Mouse (Mus musculus) neural tube, embryonic 12.5 days (tissue): ENCODE data around the gene Ldhb. TPM values are rescaled to one million over a fixed set of nuclear protein-coding genes. Genes with fewer than 3 reads are reported as not detected.

ENCODE experiments used
- ATAC-seq: fragments of 200-750 bp; cut with Nextera tagmentation; 2 replicates; pipeline ENCODE4 v1.8.0; 2017; ENCODE audit warnings: low read depth, mild to moderate bottlenecking, moderate TSS enrichment, moderate library complexity; ENCODE audit not compliant: low FRiP score
- H3K27ac ChIP-seq: fragments of 300-500 bp; sonication (generic); 2 replicates; pipeline ENCODE4 v1.5.1; 2016
- H3K27me3 ChIP-seq: fragments of 300-500 bp; sonication (generic); replicated peaks from 2 replicates; pipeline ENCODE4 v1.6.1; 2016; ENCODE audit warnings: mild to moderate bottlenecking
- H3K36me3 ChIP-seq: fragments of 300-500 bp; sonication (generic); 2 replicates; pipeline ENCODE4 v1.6.1; 2016; ENCODE audit warnings: mild to moderate bottlenecking
- H3K4me1 ChIP-seq: fragments of 300-500 bp; sonication (generic); 2 replicates; pipeline ENCODE4 v1.6.1; 2016
- H3K4me2 ChIP-seq: fragments of 300-500 bp; sonication (generic); replicated peaks from 2 replicates; pipeline ENCODE4 v1.6.1; 2016; ENCODE audit warnings: mild to moderate bottlenecking
- H3K4me3 ChIP-seq: fragments of 300-500 bp; sonication (generic); 2 replicates; pipeline ENCODE4 v1.5.1; 2016
- H3K9ac ChIP-seq: fragments of 300-500 bp; sonication (generic); 2 replicates; pipeline ENCODE4 v1.6.1; 2016; ENCODE audit warnings: mild to moderate bottlenecking
- H3K9me3 ChIP-seq: fragments of 300-500 bp; sonication (generic); 2 replicates; pipeline ENCODE4 v1.6.1; 2016; ENCODE audit warnings: mild to moderate bottlenecking
- WGBS: fragments of 180-500 bp; shearing (Covaris S2); methylation state at CpG from one replicate; pipeline ENCODE4 v1.1.7; 2016; 5-methylcytosine and 5-hydroxymethylcytosine counted together
- polyA plus RNA-seq: library from polyadenylated mRNA; unstranded; fragments of >200 nt; fragmentation: Nextera tagmentation; extraction: Ambion mirVana; gene quantifications from 2 replicates; pipeline ENCODE4 v1.2.1, GENCODE M21; 2016

Gene Ldhb
- 495 and 509 TPM in 2 replicates for polyA plus RNA-seq

GRCm38 (mm10) chr6:142507785-142508162 lies at the start of gene Ldhb:
Gene Ldhb (minus strand): TSS chr6:142507957.
- H3K9ac ChIP-seq: peak within 1 kb of the TSS; percentile 72
- peaks cover 7% of the 10 kb centered on the region; the same call in 1 of the 2 replicates for H3K36me3 ChIP-seq
- peaks cover 21% of the 10 kb centered on the region for H3K4me1 ChIP-seq
- H3K27me3 ChIP-seq: peaks cover 10% of the 10 kb centered on the region
- 0% methylated on average over 19 of the region's 19 CpGs for WGBS
- no peaks in the 10 kb centered on the region for H3K9me3 ChIP-seq
- no peak within 1 kb of the TSS for H3K27ac ChIP-seq
- peak within 1 kb of the TSS; percentile 78 for H3K4me2 ChIP-seq
- ATAC-seq: peak; percentile 95
- H3K4me3 ChIP-seq: peak within 1 kb of the TSS; percentile 64

GRCm38 (mm10) chr6:142555988-142556387 lies 48.2 kb upstream of the Ldhb start:
- no peaks in the 10 kb centered on the region for H3K27me3 ChIP-seq
- H3K9ac ChIP-seq: no peak overlapping the region
- H3K4me2 ChIP-seq: no peak overlapping the region
- H3K4me3 ChIP-seq: no peak overlapping the region
- no peaks in the 10 kb centered on the region for H3K4me1 ChIP-seq
- WGBS: 77% methylated on average over 1 of the region's 1 CpGs
- no peak overlapping the region for H3K27ac ChIP-seq
- no peak for ATAC-seq
- no peaks in the 10 kb centered on the region for H3K9me3 ChIP-seq
- H3K36me3 ChIP-seq: no peaks in the 10 kb centered on the region

- no peaks in the 10 kb centered on the region for H3K36me3 ChIP-seq
- 86% methylated on average over 4 of the region's 4 CpGs for WGBS
- no peak overlapping the region for H3K9ac ChIP-seq
- no peak overlapping the region for H3K4me3 ChIP-seq
- H3K4me2 ChIP-seq: no peak overlapping the region
- no peaks in the 10 kb centered on the region for H3K9me3 ChIP-seq
- no peaks in the 10 kb centered on the region for H3K27me3 ChIP-seq
- ATAC-seq: no peak
- H3K27ac ChIP-seq: no peak overlapping the region
- no peaks in the 10 kb centered on the region for H3K4me1 ChIP-seq
Measured at GRCm38 (mm10) chr6:142551482-142551881, 43.7 kb upstream of the Ldhb start.

GRCm38 (mm10) chr6:142550871-142551270 lies 43.1 kb upstream of the Ldhb start:
- Histone ChIP-seq H3K4me1 (no peaks in the 10 kb centered on the region), H3K4me2 (no peak overlapping the region), H3K9me3 (no peaks in the 10 kb centered on the region), H3K4me3 (no peak overlapping the region), H3K9ac (no peak overlapping the region), H3K36me3 (no peaks in the 10 kb centered on the region), H3K27me3 (no peaks in the 10 kb centered on the region), H3K27ac (no peak overlapping the region)
- 65% methylated on average over 4 of the region's 4 CpGs for WGBS
- no peak for ATAC-seq

GRCm38 (mm10) chr6:142548377-142548776 lies 40.6 kb upstream of the Ldhb start:
- 83% methylated on average over 2 of the region's 2 CpGs for whole genome bisulfite sequencing
- H3K27me3 ChIP-seq: no peaks in the 10 kb centered on the region

GRCm38 (mm10) chr6:142545132-142545531 lies 37.4 kb upstream of the Ldhb start:
- Histone ChIP-seq H3K4me3 (no peak overlapping the region), H3K4me2 (0 out of 2 replicates have a peak overlapping the region, but pooled peaks have one; percentile 16), H3K9me3 (no peaks in the 10 kb centered on the region), H3K27me3 (no peaks in the 10 kb centered on the region), H3K36me3 (no peaks in the 10 kb centered on the region), H3K4me1 (no peaks in the 10 kb centered on the region), H3K9ac (no peak overlapping the region), H3K27ac (no peak overlapping the region)
- no peak for ATAC-seq
- 52% methylated on average over 14 of the region's 14 CpGs for WGBS

More at GRCm38 (mm10) chr6:142548377-142548776, 40.6 kb upstream of the Ldhb start:
- no peak overlapping the region for H3K4me2 ChIP-seq
- H3K9me3 ChIP-seq: no peaks in the 10 kb centered on the region
- H3K4me3 ChIP-seq: no peak overlapping the region
- H3K9ac ChIP-seq: no peak overlapping the region
- H3K27ac ChIP-seq: no peak overlapping the region
- no peaks in the 10 kb centered on the region for H3K4me1 ChIP-seq
- no peak for ATAC-seq
- H3K36me3 ChIP-seq: no peaks in the 10 kb centered on the region

GRCm38 (mm10) chr6:142543648-142544047 lies 35.9 kb upstream of the Ldhb start:
- 79% methylated on average over 4 of the region's 4 CpGs for WGBS
- H3K9me3 ChIP-seq: no peaks in the 10 kb centered on the region
- H3K9ac ChIP-seq: no peak overlapping the region
- no peak overlapping the region for H3K4me3 ChIP-seq
- H3K4me1 ChIP-seq: no peaks in the 10 kb centered on the region
- H3K4me2 ChIP-seq: no peak overlapping the region
- no peaks in the 10 kb centered on the region for H3K36me3 ChIP-seq
- no peaks in the 10 kb centered on the region for H3K27me3 ChIP-seq
- ATAC-seq: no peak
- H3K27ac ChIP-seq: no peak overlapping the region

- ATAC-seq: no peak
- no peaks in the 10 kb centered on the region for H3K27me3 ChIP-seq
- H3K4me1 ChIP-seq: no peaks in the 10 kb centered on the region
- no peak overlapping the region for H3K9ac ChIP-seq
- H3K36me3 ChIP-seq: no peaks in the 10 kb centered on the region
- H3K27ac ChIP-seq: no peak overlapping the region
- H3K9me3 ChIP-seq: no peaks in the 10 kb centered on the region
- WGBS: 86% methylated on average over 6 of the region's 6 CpGs
- no peak overlapping the region for H3K4me3 ChIP-seq
- no peak overlapping the region for H3K4me2 ChIP-seq
Measured at GRCm38 (mm10) chr6:142542800-142543175, 35.0 kb upstream of the Ldhb start.

- WGBS: 78% methylated on average over 8 of the region's 8 CpGs
- no peak overlapping the region for H3K4me2 ChIP-seq
Measured at GRCm38 (mm10) chr6:142542082-142542799, 34.5 kb upstream of the Ldhb start.

GRCm38 (mm10) chr6:142540561-142541160 lies 32.9 kb upstream of the Ldhb start:
- H3K9me3 ChIP-seq: no peaks in the 10 kb centered on the region
- no peaks in the 10 kb centered on the region for H3K36me3 ChIP-seq
- no peak overlapping the region for H3K4me2 ChIP-seq
- ATAC-seq: no peak
- no peak overlapping the region for H3K4me3 ChIP-seq
- WGBS: 90% methylated on average over 10 of the region's 10 CpGs
- H3K27ac ChIP-seq: no peak overlapping the region
- no peak overlapping the region for H3K9ac ChIP-seq
- H3K4me1 ChIP-seq: no peaks in the 10 kb centered on the region
- no peaks in the 10 kb centered on the region for H3K27me3 ChIP-seq

More at GRCm38 (mm10) chr6:142542082-142542799, 34.5 kb upstream of the Ldhb start:
- ATAC-seq: no peak
- no peaks in the 10 kb centered on the region for H3K36me3 ChIP-seq
- no peak overlapping the region for H3K4me3 ChIP-seq
- no peaks in the 10 kb centered on the region for H3K4me1 ChIP-seq
- H3K27ac ChIP-seq: no peak overlapping the region
- H3K9ac ChIP-seq: no peak overlapping the region
- H3K9me3 ChIP-seq: no peaks in the 10 kb centered on the region
- H3K27me3 ChIP-seq: no peaks in the 10 kb centered on the region

GRCm38 (mm10) chr6:142540131-142540530 lies 32.4 kb upstream of the Ldhb start:
- Histone ChIP-seq H3K27ac (no peak overlapping the region), H3K27me3 (no peaks in the 10 kb centered on the region), H3K9me3 (no peaks in the 10 kb centered on the region), H3K4me2 (no peak overlapping the region), H3K4me3 (no peak overlapping the region), H3K9ac (no peak overlapping the region), H3K4me1 (no peaks in the 10 kb centered on the region), H3K36me3 (no peaks in the 10 kb centered on the region)
- no peak for ATAC-seq
- WGBS: 89% methylated on average over 5 of the region's 5 CpGs

GRCm38 (mm10) chr6:142538503-142538902 lies 30.7 kb upstream of the Ldhb start:
- H3K4me1 ChIP-seq: no peaks in the 10 kb centered on the region
- H3K9me3 ChIP-seq: no peaks in the 10 kb centered on the region
- ATAC-seq: no peak
- no peaks in the 10 kb centered on the region for H3K36me3 ChIP-seq
- no peaks in the 10 kb centered on the region for H3K27me3 ChIP-seq
- no peak overlapping the region for H3K27ac ChIP-seq
- 89% methylated on average over 17 of the region's 17 CpGs for WGBS
- no peak overlapping the region for H3K4me3 ChIP-seq
- H3K4me2 ChIP-seq: no peak overlapping the region
- H3K9ac ChIP-seq: no peak overlapping the region

- no peak for ATAC-seq
- Histone ChIP-seq H3K27ac (no peak overlapping the region), H3K36me3 (no peaks in the 10 kb centered on the region), H3K9me3 (no peaks in the 10 kb centered on the region), H3K27me3 (no peaks in the 10 kb centered on the region), H3K4me2 (no peak overlapping the region), H3K4me3 (no peak overlapping the region), H3K9ac (no peak overlapping the region), H3K4me1 (no peaks in the 10 kb centered on the region)
- 85% methylated on average over 5 of the region's 5 CpGs for WGBS
Measured at GRCm38 (mm10) chr6:142533412-142533811, 25.7 kb upstream of the Ldhb start.
